Mouse (Mus musculus): ENCODE results near the gene Pgr15l.
A peak's percentile ranks its signal among the peaks of the same experiment; 100 is the strongest.

The Pgr15l gene

GRCm38 (mm10) chrX:97072369-97072768, at the start of gene Pgr15l:
Gene Pgr15l, plus strand, starts transcription at chrX:97072596.
- peak; percentile 33 for DNase-seq (ENCODE audit: low spot score)

GRCm38 (mm10) chrX:97027540-97027939, 44.9 kb upstream of the Pgr15l start:
- no peak for DNase-seq (ENCODE audit: low spot score)

- peak; percentile 74 for DNase-seq (ENCODE audit: low spot score)
These were observed 2.6 kb upstream of the Pgr15l start for GRCm38 (mm10) chrX:97069816-97070215.

Data from embryo, embryonic 10.5 days (tissue).